Mouse (Mus musculus) lung, embryonic 15.5 days (tissue): ENCODE data around the gene Zfp618. TPM values are rescaled to one million over a fixed set of nuclear protein-coding genes. Genes with fewer than 3 reads are reported as not detected.

Experiments used
- ATAC-seq: fragments of 200-750 bp; cut with Nextera tagmentation; 2 replicates; pipeline ENCODE4 v1.8.0; 2017; ENCODE audit warnings: moderate number of reproducible peaks, borderline replicate concordance; ENCODE audit not compliant: low FRiP score, low TSS enrichment; ENCODE audit errors: extremely low read depth
- H3K27ac ChIP-seq: fragments of 300-500 bp; sonication (generic); 2 replicates; pipeline ENCODE4 v1.5.1; 2015; ENCODE audit warnings: moderate library complexity, mild to moderate bottlenecking, inconsistent platforms
- H3K27me3 ChIP-seq: fragments of 300-500 bp; sonication (generic); 2 replicates; pipeline ENCODE4 v1.6.1; 2015; ENCODE audit warnings: inconsistent platforms
- H3K36me3 ChIP-seq: fragments of 300-500 bp; sonication (generic); 2 replicates; pipeline ENCODE4 v1.6.1; 2015; ENCODE audit warnings: inconsistent platforms
- H3K4me1 ChIP-seq: fragments of 300-500 bp; sonication (generic); 2 replicates; pipeline ENCODE4 v1.6.1; 2015; ENCODE audit warnings: inconsistent platforms
- H3K4me2 ChIP-seq: fragments of 300-500 bp; sonication (generic); 2 replicates; pipeline ENCODE4 v1.6.1; 2015; ENCODE audit warnings: inconsistent platforms, mild to moderate bottlenecking, moderate library complexity
- H3K4me3 ChIP-seq: fragments of 300-500 bp; sonication (generic); 2 replicates; pipeline ENCODE4 v1.5.1; 2015; ENCODE audit warnings: mild to moderate bottlenecking, inconsistent platforms
- H3K9ac ChIP-seq: fragments of 300-500 bp; sonication (generic); 2 replicates; pipeline ENCODE4 v1.6.1; 2015; ENCODE audit warnings: inconsistent platforms
- H3K9me3 ChIP-seq: fragments of 300-500 bp; sonication (generic); 2 replicates; pipeline ENCODE4 v1.6.1; 2016; ENCODE audit warnings: inconsistent platforms
- WGBS: fragments of 180-500 bp; shearing (Covaris S2); methylation state at CpG from one replicate; pipeline ENCODE4 v1.1.7; 2015; 5-methylcytosine and 5-hydroxymethylcytosine counted together
- polyA plus RNA-seq: library from polyadenylated mRNA; unstranded; fragments of >200 nt; fragmentation: Nextera tagmentation; extraction: Ambion mirVana; gene quantifications from 2 replicates; pipeline ENCODE4 v1.2.1, GENCODE M21; 2015

Zfp618 gene
- polyA plus RNA-seq, 1 experiment from 2014 or later = 25.0 TPM

DNA sequence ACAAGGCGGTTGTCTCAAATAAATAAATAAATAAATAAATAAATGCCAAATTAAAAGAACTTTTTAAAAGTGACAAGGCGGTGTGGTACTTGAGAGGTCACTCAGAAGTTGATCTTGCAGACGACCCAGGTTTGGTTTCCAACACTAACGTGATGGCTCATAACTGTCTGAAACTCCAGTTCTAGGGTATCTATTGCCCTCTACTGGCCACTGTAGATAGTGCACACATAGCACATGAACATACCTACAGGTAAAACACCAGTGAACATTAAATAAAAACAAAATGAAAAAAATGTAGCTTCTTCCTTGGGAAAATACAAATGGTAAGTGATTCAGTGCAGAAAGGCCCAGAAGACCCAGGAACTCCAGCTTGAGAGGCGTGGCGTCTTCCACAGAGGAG lies 181.9 kb downstream of the Zfp618 start:
- H3K9ac ChIP-seq = no peak overlapping the region
- H3K4me3 ChIP-seq = no peak overlapping the region
- no peak overlapping the region for H3K27ac ChIP-seq
- no peak for ATAC-seq
- no peaks in the 10 kb centered on the region for H3K27me3 ChIP-seq
- H3K9me3 ChIP-seq = no peaks in the 10 kb centered on the region
- no peaks in the 10 kb centered on the region for H3K36me3 ChIP-seq
- 91% methylated on average over 6 of the region's 6 CpGs for WGBS
- no peak overlapping the region for H3K4me2 ChIP-seq
- H3K4me1 ChIP-seq = no peaks in the 10 kb centered on the region

DNA sequence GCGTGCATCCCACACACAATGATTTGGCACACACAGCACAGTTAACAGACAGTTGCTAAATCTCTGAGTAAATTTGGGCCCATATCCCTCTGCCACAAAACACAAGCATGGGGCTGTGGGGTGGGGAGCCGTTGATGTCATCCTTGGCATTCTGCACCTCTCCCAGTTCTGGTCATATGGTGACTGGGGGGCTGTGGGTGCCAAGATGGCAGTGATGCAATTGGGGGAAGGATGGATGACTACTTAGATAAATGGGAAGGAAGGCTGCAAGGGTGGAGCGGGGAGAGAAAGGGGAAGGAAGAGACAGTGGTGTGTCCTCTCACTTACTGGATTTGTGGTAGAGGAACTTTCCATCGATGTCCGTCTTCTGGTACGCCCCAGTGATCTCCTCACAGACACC lies 185.8 kb downstream of the Zfp618 start:
- Histone ChIP-seq H3K36me3 (no peaks in the 10 kb centered on the region), H3K4me1 (peaks cover 3% of the 10 kb centered on the region), H3K9ac (no peak overlapping the region), H3K27me3 (no peaks in the 10 kb centered on the region), H3K9me3 (no peaks in the 10 kb centered on the region), H3K4me3 (no peak overlapping the region), H3K4me2 (no peak overlapping the region), H3K27ac (no peak overlapping the region)
- ATAC-seq = no peak
- 91% methylated on average over 6 of the region's 6 CpGs for WGBS

DNA sequence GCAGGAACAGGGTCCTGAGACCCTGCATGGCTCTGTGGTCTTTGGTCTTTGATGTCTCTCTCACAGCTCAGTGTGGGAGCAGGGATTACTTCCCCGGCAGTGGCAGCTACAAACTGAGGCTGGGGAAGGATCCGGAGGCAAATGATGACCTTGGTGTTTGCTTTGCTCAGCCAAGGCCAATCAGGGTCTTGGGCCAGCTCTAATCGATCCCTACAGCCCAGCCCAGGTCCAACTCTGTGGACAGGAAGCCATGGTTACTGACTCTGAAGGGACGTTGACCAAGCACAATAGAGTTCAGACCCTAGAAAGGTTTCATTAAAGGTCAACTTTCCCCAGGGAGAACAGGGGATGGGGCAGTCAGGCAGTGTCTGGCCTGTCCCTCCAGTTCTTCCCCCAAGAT lies 188.7 kb downstream of the Zfp618 start:
- H3K4me3 ChIP-seq = no peak overlapping the region
- H3K4me2 ChIP-seq = no peak overlapping the region
- H3K4me1 ChIP-seq = peaks cover 3% of the 10 kb centered on the region
- no peak overlapping the region for H3K27ac ChIP-seq
- H3K9me3 ChIP-seq = no peaks in the 10 kb centered on the region
- H3K9ac ChIP-seq = no peak overlapping the region
- ATAC-seq = no peak
- no peaks in the 10 kb centered on the region for H3K27me3 ChIP-seq
- no peaks in the 10 kb centered on the region for H3K36me3 ChIP-seq
- WGBS = 54% methylated on average over 4 of the region's 4 CpGs

DNA sequence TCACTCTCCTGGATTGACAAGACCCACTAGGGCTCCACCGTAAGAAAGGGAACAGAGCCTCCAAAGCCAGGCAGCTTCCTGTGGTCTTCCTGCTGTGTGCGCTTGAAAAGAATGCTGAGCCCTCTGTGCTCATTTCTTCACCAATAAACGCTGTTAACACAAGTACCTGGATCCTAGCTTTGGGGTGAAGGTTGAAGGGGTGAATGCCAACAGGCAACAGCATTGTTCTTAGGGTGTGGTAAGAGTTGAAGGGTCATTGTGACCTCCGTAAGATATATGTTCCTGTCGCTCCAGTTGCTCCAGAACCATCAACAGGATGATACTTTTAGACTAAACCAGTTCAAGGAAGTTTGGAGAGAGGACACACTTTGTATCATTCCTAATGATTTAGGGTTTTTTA lies 189.3 kb downstream of the Zfp618 start, which contains the start of gene Ambp:
TSS of gene Ambp (minus strand) at position 101 of the 400 bp plus-strand sequence.
- no peaks in the 10 kb centered on the region for H3K9me3 ChIP-seq
- no peak within 1 kb of the TSS for H3K4me2 ChIP-seq
- 59% methylated on average over 5 of the region's 5 CpGs for WGBS
- H3K9ac ChIP-seq = no peak within 1 kb of the TSS
- H3K4me3 ChIP-seq = no peak within 1 kb of the TSS
- no peaks in the 10 kb centered on the region for H3K36me3 ChIP-seq
- H3K27ac ChIP-seq = no peak within 1 kb of the TSS
- H3K4me1 ChIP-seq = peaks cover 3% of the 10 kb centered on the region
- no peak for ATAC-seq
- no peaks in the 10 kb centered on the region for H3K27me3 ChIP-seq

DNA sequence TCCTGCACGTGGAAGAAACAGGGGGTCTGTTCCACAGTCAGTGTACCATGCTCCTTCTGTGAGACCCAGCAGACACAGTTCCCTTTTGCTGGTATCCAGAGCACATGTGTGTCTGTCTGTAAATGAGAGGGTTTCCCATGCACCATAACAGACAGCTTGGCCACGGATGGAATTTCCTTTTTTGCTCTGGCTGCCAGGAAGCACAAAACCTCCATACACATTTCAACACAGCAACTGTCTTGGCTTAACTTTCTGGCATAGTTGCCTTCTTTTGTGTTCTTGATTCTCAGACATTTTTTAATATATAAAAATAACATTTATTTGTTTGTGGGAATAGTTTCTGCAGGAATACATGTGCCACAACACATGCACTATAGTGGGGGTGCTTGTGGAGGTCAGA lies 190.2 kb downstream of the Zfp618 start:
- H3K27ac ChIP-seq = no peak overlapping the region
- H3K9ac ChIP-seq = no peak overlapping the region
- ATAC-seq = no peak
- no peak overlapping the region for H3K4me3 ChIP-seq
- H3K4me1 ChIP-seq = peaks cover 3% of the 10 kb centered on the region
- WGBS = 42% methylated on average over 2 of the region's 2 CpGs
- H3K36me3 ChIP-seq = no peaks in the 10 kb centered on the region
- H3K9me3 ChIP-seq = no peaks in the 10 kb centered on the region
- H3K27me3 ChIP-seq = no peaks in the 10 kb centered on the region
- no peak overlapping the region for H3K4me2 ChIP-seq

DNA sequence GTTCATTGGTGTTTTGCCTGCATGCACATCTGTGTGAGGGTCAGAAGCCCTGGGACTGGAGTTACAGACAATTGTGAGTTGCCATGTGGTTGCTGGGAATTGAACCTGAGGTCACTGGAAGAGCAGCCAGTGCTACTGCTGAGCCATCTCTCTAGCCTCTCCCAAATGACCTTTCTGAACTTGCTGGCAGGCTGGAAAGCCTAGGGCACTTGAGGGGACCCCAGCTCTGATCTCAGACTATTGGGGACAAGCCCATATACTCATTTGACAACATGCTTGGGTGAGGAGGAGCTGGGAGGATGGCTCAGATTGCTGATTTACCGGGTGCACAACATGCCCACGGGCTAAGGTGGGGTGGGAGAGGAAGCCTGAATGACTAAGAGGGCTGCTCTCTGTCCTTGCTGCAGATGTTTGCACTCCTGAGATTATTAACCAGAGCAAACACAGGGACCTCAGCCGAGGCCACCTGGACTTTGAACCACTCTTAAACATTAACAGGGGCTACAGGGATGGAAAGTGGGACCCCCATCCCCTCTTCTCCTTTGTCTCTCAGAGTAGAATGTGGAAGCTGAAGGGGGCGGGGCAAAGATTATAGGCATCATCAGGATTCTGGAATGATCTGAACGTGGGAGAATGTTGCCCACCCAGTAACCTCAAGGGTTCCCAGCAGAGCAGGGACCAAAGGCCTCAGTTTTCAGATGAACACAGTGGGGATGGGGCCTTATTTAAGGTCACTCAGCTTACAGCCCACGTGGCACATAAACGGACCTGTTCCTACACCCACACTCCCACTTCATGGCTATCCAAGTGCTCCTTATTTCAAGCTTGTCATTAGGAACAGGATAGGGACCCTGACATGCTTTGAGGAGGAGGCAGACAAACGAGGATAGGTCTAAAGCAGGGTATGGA lies 191.6 kb downstream of the Zfp618 start:
- peak overlapping the region; percentile 66 for H3K27ac ChIP-seq
- H3K36me3 ChIP-seq = no peaks in the 10 kb centered on the region
- peaks cover 3% of the 10 kb centered on the region for H3K4me1 ChIP-seq
- ATAC-seq = peak; percentile 61
- no peak overlapping the region for H3K9ac ChIP-seq
- no peaks in the 10 kb centered on the region for H3K27me3 ChIP-seq
- 39% methylated on average over 8 of the region's 8 CpGs for WGBS
- H3K4me3 ChIP-seq = no peak overlapping the region
- H3K9me3 ChIP-seq = no peaks in the 10 kb centered on the region
- H3K4me2 ChIP-seq = peak overlapping the region; percentile 7; the same call in 1 of the 2 replicates

DNA sequence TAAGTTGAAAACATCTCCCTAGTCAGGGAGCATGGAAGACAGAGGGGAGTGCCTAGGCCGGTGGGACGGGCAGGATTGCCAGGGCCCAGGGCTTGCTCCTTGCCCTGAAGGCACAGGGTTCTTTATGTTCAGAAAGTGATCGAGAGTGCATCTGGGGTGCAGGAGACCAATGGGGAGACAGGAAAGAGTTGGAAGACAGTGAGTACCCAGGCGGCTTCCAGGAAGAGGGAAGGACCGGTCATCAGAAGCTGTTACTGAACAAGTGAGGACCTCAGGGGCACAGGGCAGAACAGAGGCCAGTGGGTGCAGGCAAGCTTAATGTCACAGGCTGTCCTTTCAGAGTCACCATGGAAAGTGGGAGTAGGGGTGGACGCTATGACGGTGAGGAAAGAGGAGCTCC lies 192.8 kb downstream of the Zfp618 start:
- no peak overlapping the region for H3K4me3 ChIP-seq
- ATAC-seq = no peak
- WGBS = 85% methylated on average over 7 of the region's 7 CpGs
- peaks cover 3% of the 10 kb centered on the region for H3K4me1 ChIP-seq
- H3K9ac ChIP-seq = no peak overlapping the region
- H3K9me3 ChIP-seq = no peaks in the 10 kb centered on the region
- no peaks in the 10 kb centered on the region for H3K36me3 ChIP-seq
- no peak overlapping the region for H3K4me2 ChIP-seq
- peak overlapping the region; percentile 15; the same call in 1 of the 2 replicates for H3K27ac ChIP-seq
- H3K27me3 ChIP-seq = no peaks in the 10 kb centered on the region

DNA sequence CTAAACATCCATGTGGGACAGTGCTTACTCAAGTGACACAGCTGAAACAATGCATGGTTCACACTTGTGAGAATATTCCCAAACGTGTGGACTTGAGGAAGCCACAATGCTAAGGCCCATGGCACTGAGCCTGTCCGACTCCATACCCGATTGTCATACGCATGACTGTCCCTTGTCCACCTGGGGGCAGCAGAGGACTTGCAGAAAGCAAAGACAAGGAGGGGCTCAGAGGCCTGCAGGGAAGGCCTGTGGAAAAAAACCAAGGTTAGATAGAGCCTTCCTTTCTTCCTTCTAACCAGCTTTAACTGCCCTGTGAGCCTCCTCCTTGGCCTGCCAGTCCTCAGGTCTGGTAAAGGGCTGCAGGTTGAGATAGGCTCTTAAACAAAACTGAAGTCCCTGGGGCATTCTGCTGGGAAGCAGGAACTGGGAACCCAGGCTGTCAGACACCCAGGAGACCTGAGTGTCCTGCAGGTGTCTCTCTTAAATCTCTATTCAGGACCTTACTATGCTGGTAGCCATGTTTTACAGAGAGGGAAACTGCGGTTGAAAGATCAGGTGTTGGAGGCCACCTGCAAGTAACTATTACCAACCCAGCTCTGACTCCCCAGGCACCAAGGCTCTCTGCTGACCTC lies 193.7 kb downstream of the Zfp618 start:
- peak; percentile 73 for ATAC-seq
- no peak overlapping the region for H3K27ac ChIP-seq
- H3K4me3 ChIP-seq = no peak overlapping the region
- 15% methylated on average over 5 of the region's 5 CpGs for WGBS
- peaks cover 3% of the 10 kb centered on the region for H3K4me1 ChIP-seq
- no peaks in the 10 kb centered on the region for H3K36me3 ChIP-seq
- no peak overlapping the region for H3K9ac ChIP-seq
- no peaks in the 10 kb centered on the region for H3K9me3 ChIP-seq
- H3K27me3 ChIP-seq = no peaks in the 10 kb centered on the region
- no peak overlapping the region for H3K4me2 ChIP-seq

DNA sequence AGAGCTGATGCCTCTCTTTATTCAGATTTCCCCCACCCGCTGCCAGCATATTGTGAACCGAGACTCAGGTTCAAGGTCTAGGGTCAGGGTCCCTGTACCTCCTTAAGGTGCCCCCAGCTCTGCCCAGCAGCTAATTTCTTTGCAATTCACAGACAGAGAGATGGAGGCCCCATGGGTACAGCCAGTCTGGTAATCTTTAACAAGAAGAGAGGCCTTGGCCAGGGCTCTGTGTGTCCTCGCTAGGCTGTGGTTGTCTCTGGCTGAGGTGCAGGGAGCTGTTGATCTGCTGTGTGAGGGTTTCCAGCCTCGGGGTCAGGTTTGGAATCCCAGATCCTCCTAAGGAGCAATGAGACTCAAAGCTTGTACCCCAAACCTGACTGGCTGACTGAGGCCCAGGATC lies 200.3 kb downstream of the Zfp618 start:
- no peak for ATAC-seq
- 84% methylated on average over 4 of the region's 4 CpGs for WGBS
- no peak overlapping the region for H3K27ac ChIP-seq
- H3K36me3 ChIP-seq = no peaks in the 10 kb centered on the region
- H3K4me3 ChIP-seq = no peak overlapping the region
- H3K4me2 ChIP-seq = no peak overlapping the region
- H3K9ac ChIP-seq = no peak overlapping the region
- no peaks in the 10 kb centered on the region for H3K4me1 ChIP-seq
- H3K27me3 ChIP-seq = no peaks in the 10 kb centered on the region; the same call in 1 of the 2 replicates
- H3K9me3 ChIP-seq = no peaks in the 10 kb centered on the region

DNA sequence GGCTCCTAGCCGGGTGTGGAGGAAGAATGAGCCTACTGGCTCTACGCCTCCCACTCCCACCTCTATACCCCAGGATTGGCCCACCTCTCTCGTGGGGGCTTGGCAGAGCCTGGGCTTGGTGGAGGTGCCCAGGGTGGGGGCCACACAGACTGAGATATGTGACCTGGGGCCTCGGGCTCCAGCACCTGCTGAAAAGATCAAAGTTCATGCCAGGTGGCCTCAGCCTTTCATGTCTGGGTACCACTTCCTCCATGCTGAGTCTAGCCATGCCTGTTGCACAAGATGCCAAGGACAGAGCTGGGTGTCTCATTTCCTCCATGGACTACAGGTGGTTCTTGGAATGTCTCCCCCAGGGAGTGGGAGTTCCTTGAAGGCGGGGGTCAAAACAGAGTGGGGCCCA lies 200.9 kb downstream of the Zfp618 start:
- H3K9me3 ChIP-seq = no peaks in the 10 kb centered on the region
- no peaks in the 10 kb centered on the region; the same call in 1 of the 2 replicates for H3K27me3 ChIP-seq
- H3K4me2 ChIP-seq = no peak overlapping the region
- H3K27ac ChIP-seq = no peak overlapping the region
- no peaks in the 10 kb centered on the region for H3K4me1 ChIP-seq
- no peak for ATAC-seq
- H3K36me3 ChIP-seq = no peaks in the 10 kb centered on the region
- H3K4me3 ChIP-seq = no peak overlapping the region
- WGBS = 77% methylated on average over 5 of the region's 5 CpGs
- no peak overlapping the region for H3K9ac ChIP-seq

DNA sequence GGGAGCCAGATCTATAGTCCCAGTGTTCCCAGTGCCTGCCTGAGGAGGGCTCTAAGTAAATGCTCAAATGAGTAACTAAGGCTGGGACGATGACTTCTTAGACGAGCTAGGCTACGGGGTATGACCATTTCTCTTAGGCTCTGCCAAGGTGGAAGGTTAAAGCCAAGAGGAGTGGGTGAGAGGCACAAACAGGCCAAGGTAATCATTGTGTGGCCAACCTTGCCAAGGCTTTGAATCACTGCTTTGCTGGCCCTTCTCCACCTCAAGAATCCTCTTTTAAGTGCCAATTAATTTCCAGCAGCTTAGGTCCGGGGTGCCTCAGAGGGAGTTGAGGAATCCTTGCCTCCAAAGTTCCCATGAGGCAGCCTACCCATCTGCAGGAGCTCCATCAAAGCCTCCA lies 204.7 kb downstream of the Zfp618 start:
- Histone ChIP-seq H3K4me3 (no peak overlapping the region), H3K9ac (no peak overlapping the region), H3K27ac (no peak overlapping the region), H3K9me3 (no peaks in the 10 kb centered on the region), H3K4me2 (no peak overlapping the region), H3K4me1 (0 out of 2 replicates have a peak, but pooled peaks cover 7% of the 10 kb centered on the region), H3K27me3 (no peaks in the 10 kb centered on the region; the same call in 1 of the 2 replicates), H3K36me3 (no peaks in the 10 kb centered on the region)
- WGBS = 79% methylated on average over 4 of the region's 4 CpGs
- ATAC-seq = no peak

DNA sequence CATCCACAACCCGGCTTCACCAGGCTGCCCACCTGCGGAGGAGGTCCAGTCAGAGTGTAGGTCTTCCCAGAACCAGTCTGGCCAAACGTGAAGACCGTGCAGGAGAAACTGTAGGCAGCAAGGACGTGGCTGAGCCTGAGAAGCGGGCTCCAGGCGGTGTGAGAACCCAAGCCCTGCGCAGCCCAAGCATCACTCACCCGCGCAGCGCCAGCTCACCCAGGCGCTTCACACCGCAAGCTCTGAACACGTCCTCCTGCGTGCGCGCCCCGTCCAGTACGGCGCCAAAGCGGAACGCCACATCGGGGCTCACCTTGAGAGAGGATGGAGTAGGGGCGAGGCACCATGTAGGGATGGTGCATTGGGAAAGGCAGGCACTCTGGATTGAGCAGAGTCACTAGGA lies 205.7 kb downstream of the Zfp618 start:
- peak; percentile 37 for ATAC-seq
- peak overlapping the region; percentile 49 for H3K4me2 ChIP-seq

More for the DNA sequence above, 205.7 kb downstream of the Zfp618 start:
- Histone ChIP-seq H3K27me3 (no peaks in the 10 kb centered on the region; the same call in 1 of the 2 replicates), H3K36me3 (no peaks in the 10 kb centered on the region), H3K27ac (peak overlapping the region; percentile 78; the same call in 1 of the 2 replicates), H3K4me1 (0 out of 2 replicates have a peak, but pooled peaks cover 7% of the 10 kb centered on the region), H3K9ac (no peak overlapping the region; the same call in 1 of the 2 replicates), H3K4me3 (peak overlapping the region; percentile 27), H3K9me3 (no peaks in the 10 kb centered on the region)
- WGBS = 39% methylated on average over 24 of the region's 24 CpGs
